Mouse (Mus musculus) liver, adult 2 months (tissue): ENCODE results near the gene Gm10217. TPM values are rescaled to one million over a fixed set of nuclear protein-coding genes. Genes with fewer than 3 reads are reported as not detected.

ENCODE experiments used
- DNase-seq: peaks from one replicate; pipeline ENCODE4 v3.0.0-alpha.2; 2011; ENCODE audit warnings: low read depth, low spot score; ENCODE audit errors: extremely low read depth
- H3K27ac ChIP-seq: fragments of 200-500 bp; replicated peaks from 2 replicates; pipeline ENCODE4 v1.5.1; 2012; ENCODE audit warnings: low read depth, mild to moderate bottlenecking, control low read depth, inconsistent platforms, low read length; ENCODE audit not compliant: insufficient read depth
- H3K27me3 ChIP-seq: fragments of 200-500 bp; 2 replicates; pipeline ENCODE4 v1.6.1; 2012; ENCODE audit warnings: mild to moderate bottlenecking, moderate library complexity, low read length, inconsistent platforms; ENCODE audit not compliant: control insufficient read depth, insufficient read depth
- H3K36me3 ChIP-seq: fragments of 200-500 bp; 2 replicates; pipeline ENCODE4 v1.6.1; 2012; ENCODE audit warnings: low read length, inconsistent platforms; ENCODE audit not compliant: control insufficient read depth, insufficient read depth
- H3K4me1 ChIP-seq: fragments of 200-500 bp; 2 replicates; pipeline ENCODE4 v1.6.1; 2011; ENCODE audit warnings: low read length; ENCODE audit not compliant: control insufficient read depth, insufficient read depth
- H3K4me3 ChIP-seq: fragments of 200-500 bp; 2 replicates; pipeline ENCODE4 v1.5.1; 2011; ENCODE audit warnings: low read depth, mild to moderate bottlenecking, control low read depth, low read length, moderate library complexity; ENCODE audit not compliant: insufficient read depth
- H3K79me2 ChIP-seq: fragments of 200-500 bp; 2 replicates; pipeline ENCODE4 v1.6.1; 2012; ENCODE audit warnings: inconsistent platforms, mild to moderate bottlenecking, low read length, moderate library complexity; ENCODE audit not compliant: control insufficient read depth, insufficient read depth
- H3K9ac ChIP-seq: fragments of 200-500 bp; 2 replicates; pipeline ENCODE4 v1.6.1; 2012; ENCODE audit warnings: low read depth, mild to moderate bottlenecking, control low read depth, inconsistent platforms, low read length
- CTCF ChIP-seq: fragments of 200-500 bp; IDR thresholded peaks from 2 replicates; pipeline ENCODE4 v1.5.1; 2011; ENCODE audit warnings: low read depth, low read length, control low read depth
- POLR2A ChIP-seq: fragments of 200-500 bp; IDR thresholded peaks from 2 replicates; pipeline ENCODE4 v1.6.1; 2011; ENCODE audit warnings: low read length, control low read depth; ENCODE audit not compliant: insufficient read depth; ENCODE audit errors: extremely low read depth
- WGBS: fragments of 180-500 bp; shearing (Covaris S2); methylation state at CpG from one replicate; pipeline ENCODE4 v1.1.7; 2018; 5-methylcytosine and 5-hydroxymethylcytosine counted together
- polyA plus RNA-seq: library from polyadenylated mRNA; depleted of rRNA; stranded (reverse); fragments of >200 nt; gene quantifications from 2 replicates; pipeline ENCODE4 v1.2.3, GENCODE M21; 2012; rRNA removed
- total RNA-seq: library from RNA; depleted of rRNA; stranded (reverse); fragments of >200 nt; gene quantifications from 2 replicates; pipeline ENCODE4 v1.2.3, GENCODE M21; 2014; rRNA removed

Gene Gm10217
- total and polyA plus RNA-seq, 2 experiments = not detected

- Histone ChIP-seq H3K27ac (no peak overlapping the region), H3K4me1 (no peaks in the 10 kb centered on the region), H3K36me3 (no peaks in the 10 kb centered on the region), H3K79me2 (no peaks in the 10 kb centered on the region), H3K27me3 (no peaks in the 10 kb centered on the region), H3K9ac (no peak overlapping the region), H3K4me3 (no peak overlapping the region)
- no peak for TF ChIP-seq CTCF
- no peak for TF ChIP-seq POLR2A
- 66% methylated on average over 3 of the region's 3 CpGs for WGBS
- DNase-seq = no peak
Observed at GRCm38 (mm10) chr8:9868094-9868493, 4.0 kb downstream of the Gm10217 start.

GRCm38 (mm10) chr8:9876241-9876640, 12.2 kb downstream of the Gm10217 start:
- 63% methylated on average over 1 of the region's 1 CpGs for WGBS
- DNase-seq = no peak
- Histone ChIP-seq H3K27ac (no peak overlapping the region), H3K4me1 (no peaks in the 10 kb centered on the region), H3K4me3 (no peak overlapping the region), H3K9ac (no peak overlapping the region), H3K79me2 (no peaks in the 10 kb centered on the region), H3K36me3 (no peaks in the 10 kb centered on the region), H3K27me3 (no peaks in the 10 kb centered on the region)
- TF ChIP-seq POLR2A = no peak
- TF ChIP-seq CTCF = no peak

- no peak for DNase-seq
- TF ChIP-seq POLR2A (no peak), CTCF (no peak)
- H3K9ac ChIP-seq = no peak overlapping the region
- H3K27me3 ChIP-seq = no peaks in the 10 kb centered on the region
- no peaks in the 10 kb centered on the region for H3K36me3 ChIP-seq
- WGBS = 91% methylated on average over 4 of the region's 4 CpGs
- no peak overlapping the region for H3K4me3 ChIP-seq
- H3K27ac ChIP-seq = no peak overlapping the region
- H3K79me2 ChIP-seq = no peaks in the 10 kb centered on the region
- H3K4me1 ChIP-seq = no peaks in the 10 kb centered on the region
Observed at GRCm38 (mm10) chr8:9879921-9880320, 15.9 kb downstream of the Gm10217 start.

- whole genome bisulfite sequencing = 73% methylated on average over 4 of the region's 4 CpGs
- no peak for DNase-seq
- H3K79me2 ChIP-seq = no peaks in the 10 kb centered on the region
- H3K27ac ChIP-seq = no peak overlapping the region
- no peaks in the 10 kb centered on the region for H3K36me3 ChIP-seq
- no peak overlapping the region for H3K9ac ChIP-seq
- TF ChIP-seq POLR2A = no peak
- TF ChIP-seq CTCF = no peak
- H3K4me3 ChIP-seq = no peak overlapping the region
- H3K4me1 ChIP-seq = no peaks in the 10 kb centered on the region
- no peaks in the 10 kb centered on the region for H3K27me3 ChIP-seq
Observed at GRCm38 (mm10) chr8:9886714-9887113, 22.7 kb downstream of the Gm10217 start.

GRCm38 (mm10) chr8:9899199-9899598, 35.1 kb downstream of the Gm10217 start:
- no peak overlapping the region for H3K4me3 ChIP-seq
- WGBS = 67% methylated on average over 2 of the region's 2 CpGs
- no peak for DNase-seq

GRCm38 (mm10) chr8:9899673-9900072, 35.6 kb downstream of the Gm10217 start:
- 72% methylated on average over 3 of the region's 3 CpGs for WGBS
- TF ChIP-seq POLR2A (no peak), CTCF (no peak)
- Histone ChIP-seq H3K36me3 (no peaks in the 10 kb centered on the region), H3K4me1 (no peaks in the 10 kb centered on the region), H3K79me2 (no peaks in the 10 kb centered on the region), H3K9ac (no peak overlapping the region), H3K27me3 (no peaks in the 10 kb centered on the region), H3K4me3 (no peak overlapping the region), H3K27ac (no peak overlapping the region)
- no peak for DNase-seq

More at GRCm38 (mm10) chr8:9899199-9899598, 35.1 kb downstream of the Gm10217 start:
- Histone ChIP-seq H3K36me3 (no peaks in the 10 kb centered on the region), H3K79me2 (no peaks in the 10 kb centered on the region), H3K9ac (no peak overlapping the region), H3K27me3 (no peaks in the 10 kb centered on the region), H3K27ac (no peak overlapping the region), H3K4me1 (no peaks in the 10 kb centered on the region)
- TF ChIP-seq CTCF = no peak
- no peak for TF ChIP-seq POLR2A

Other genes with a start within 250 kb of the Gm10217 start
- 0.07 and 0.09 TPM in 2 replicates for gene Fam155a, start 93.1 kb upstream of the Gm10217 start, total RNA-seq
- not detected in 2 replicates for gene Fam155a, start 93.1 kb upstream of the Gm10217 start, polyA plus RNA-seq
- 1.2 and 1.9 TPM in 2 replicates for gene Lig4, start 113.4 kb downstream of the Gm10217 start, total RNA-seq
- gene Lig4, start 113.4 kb downstream of the Gm10217 start, polyA plus RNA-seq = 0.97 and 1.0 TPM in 2 replicates
- gene Abhd13, start 113.5 kb downstream of the Gm10217 start, total RNA-seq = 11.8 and 12.3 TPM in 2 replicates
- 3.2 TPM in 2 replicates for gene Abhd13, start 113.5 kb downstream of the Gm10217 start, polyA plus RNA-seq
- 0.13 and 0.37 TPM in 2 replicates for gene Tnfsf13b, start 142.2 kb downstream of the Gm10217 start, total RNA-seq
- gene Tnfsf13b, start 142.2 kb downstream of the Gm10217 start, polyA plus RNA-seq = 0.11 and 0.20 TPM in 2 replicates